Mouse (Mus musculus) embryonic facial prominence, embryonic 14.5 days (tissue): ENCODE measurements at regions not wholly inside any gene's neighbourhood (a gene's known extent, or its start where the extent isn't known, plus 50 kb on each side); places are given as distances from the start of the nearest gene placed in this dataset.

ENCODE experiments used
- ATAC-seq: fragments of 200-750 bp; cut with Nextera tagmentation; 2 replicates; pipeline ENCODE4 v1.8.0; 2017; ENCODE audit warnings: low read depth, moderate number of reproducible peaks, moderate TSS enrichment
- DNase-seq: peaks from one replicate; pipeline ENCODE4 v3.0.0-alpha.2; 2015; ENCODE audit warnings: low spot score
- H3K27ac ChIP-seq: fragments of 300-500 bp; sonication (generic); replicated peaks from 2 replicates; pipeline ENCODE4 v1.5.1; 2014; ENCODE audit warnings: low read depth, mild to moderate bottlenecking, low read length, moderate library complexity
- H3K27me3 ChIP-seq: fragments of 300-500 bp; sonication (generic); replicated peaks from 2 replicates; pipeline ENCODE4 v1.6.1; 2014; ENCODE audit warnings: low read length; ENCODE audit not compliant: control insufficient read depth, insufficient read depth
- H3K36me3 ChIP-seq: fragments of 300-500 bp; sonication (generic); 2 replicates; pipeline ENCODE4 v1.6.1; 2014; ENCODE audit warnings: low read length, mixed read lengths; ENCODE audit not compliant: control insufficient read depth, insufficient read depth
- H3K4me1 ChIP-seq: fragments of 300-500 bp; sonication (generic); 2 replicates; pipeline ENCODE4 v1.6.1; 2014; ENCODE audit warnings: antibody characterized with exemption, low read length; ENCODE audit not compliant: control insufficient read depth, insufficient read depth
- H3K4me2 ChIP-seq: fragments of 300-500 bp; sonication (generic); 2 replicates; pipeline ENCODE4 v1.6.1; 2014; ENCODE audit warnings: low read depth, mild to moderate bottlenecking, low read length, moderate library complexity, mixed read lengths
- H3K4me3 ChIP-seq: fragments of 300-500 bp; sonication (generic); 2 replicates; pipeline ENCODE4 v1.5.1; 2014; ENCODE audit warnings: low read depth, mild to moderate bottlenecking, low read length
- H3K9ac ChIP-seq: fragments of 300-500 bp; sonication (generic); 2 replicates; pipeline ENCODE4 v1.6.1; 2014; ENCODE audit warnings: low read depth, mild to moderate bottlenecking, low read length, moderate library complexity, mixed read lengths
- H3K9me3 ChIP-seq: fragments of 300-500 bp; sonication (generic); 2 replicates; pipeline ENCODE4 v1.6.1; 2016; ENCODE audit warnings: low read length; ENCODE audit not compliant: control insufficient read depth
- WGBS: fragments of 180-500 bp; shearing (Covaris S2); extraction: QIAGEN DNeasy Blood & Tissue Kit; methylation state at CpG from one replicate; pipeline ENCODE4 v1.1.7; 2014; 5-methylcytosine and 5-hydroxymethylcytosine counted together

- Histone ChIP-seq H3K27ac (no peak overlapping the region), H3K27me3 (no peaks in the 10 kb centered on the region), H3K4me1 (no peaks in the 10 kb centered on the region), H3K9ac (no peak overlapping the region), H3K4me3 (no peak overlapping the region), H3K9me3 (no peaks in the 10 kb centered on the region), H3K36me3 (no peaks in the 10 kb centered on the region), H3K4me2 (no peak overlapping the region)
- ATAC-seq, result no peak
- WGBS, result 82% methylated on average over 5 of the region's 5 CpGs
- DNase-seq, result no peak
Observed at GRCm38 (mm10) chr2:24544190-24544589, 68.8 kb upstream of the Pax8 start.

GRCm38 (mm10) chr2:24538890-24539573, 63.6 kb upstream of the Pax8 start:
- Histone ChIP-seq H3K4me3 (no peak overlapping the region), H3K36me3 (no peaks in the 10 kb centered on the region), H3K4me1 (no peaks in the 10 kb centered on the region), H3K27ac (no peak overlapping the region), H3K9me3 (no peaks in the 10 kb centered on the region), H3K4me2 (no peak overlapping the region), H3K9ac (no peak overlapping the region), H3K27me3 (no peaks in the 10 kb centered on the region)
- ATAC-seq (no peak), DNase-seq (peak; percentile 20)
- WGBS, result 42% methylated on average over 7 of the region's 7 CpGs

- no peaks in the 10 kb centered on the region for H3K27me3 ChIP-seq
- no peak overlapping the region for H3K27ac ChIP-seq
- no peak overlapping the region for H3K9ac ChIP-seq
- no peaks in the 10 kb centered on the region for H3K4me1 ChIP-seq
- no peak for DNase-seq
- H3K4me3 ChIP-seq, result no peak overlapping the region
- H3K9me3 ChIP-seq, result no peaks in the 10 kb centered on the region
- ATAC-seq, result no peak
- no peak overlapping the region for H3K4me2 ChIP-seq
- no peaks in the 10 kb centered on the region for H3K36me3 ChIP-seq
Observed at GRCm38 (mm10) chr2:24537324-24537723, 61.9 kb upstream of the Pax8 start.
